Mouse (Mus musculus) layer of hippocampus, adult 9-11 months (tissue): ENCODE data around the gene Tlk1.
"Not testable (repeated sequence)": the region's sequence is repeated elsewhere in the genome, so short reads cannot be mapped to it uniquely, and the experiment has no call there.

Experiments
- DNase-seq: peaks from one replicate; pipeline ENCODE4 v3.0.0; 2022

Tlk1 gene

GRCm38 (mm10) chr2:70831709-70832350, 6.3 kb upstream of the Tlk1 start:
- DNase-seq, result no peak

GRCm38 (mm10) chr2:70830683-70831082, 5.2 kb upstream of the Tlk1 start:
- DNase-seq, result no peak

- DNase-seq, result no peak
These were observed 4.5 kb upstream of the Tlk1 start for GRCm38 (mm10) chr2:70829946-70830610.

- no peak for DNase-seq
These were observed 2.3 kb upstream of the Tlk1 start for GRCm38 (mm10) chr2:70827780-70828179.

GRCm38 (mm10) chr2:70826436-70827230, 1.1 kb upstream of the Tlk1 start:
- DNase-seq, result no peak

GRCm38 (mm10) chr2:70824838-70825370, 624 bp downstream of the Tlk1 start:
- DNase-seq, result peak; percentile 63

GRCm38 (mm10) chr2:70823926-70824800, 1.4 kb downstream of the Tlk1 start:
- DNase-seq, result no peak

- no peak for DNase-seq
These were observed 2.1 kb downstream of the Tlk1 start for GRCm38 (mm10) chr2:70823434-70823833.

- no peak for DNase-seq
These were observed 8.6 kb downstream of the Tlk1 start for GRCm38 (mm10) chr2:70816939-70817338.

- no peak for DNase-seq
These were observed 9.5 kb downstream of the Tlk1 start for GRCm38 (mm10) chr2:70816016-70816415.

GRCm38 (mm10) chr2:70813608-70814007, 11.9 kb downstream of the Tlk1 start:
- no peak for DNase-seq

- DNase-seq, result no peak
These were observed 14.1 kb downstream of the Tlk1 start for GRCm38 (mm10) chr2:70811476-70811875.

- DNase-seq, result no peak
These were observed 15.6 kb downstream of the Tlk1 start for GRCm38 (mm10) chr2:70809921-70810320.

- no peak for DNase-seq
These were observed 16.8 kb downstream of the Tlk1 start for GRCm38 (mm10) chr2:70808681-70809080.

- DNase-seq, result not testable (repeated sequence)
These were observed 17.9 kb downstream of the Tlk1 start for GRCm38 (mm10) chr2:70807678-70808077.

- no peak for DNase-seq
These were observed 19.5 kb downstream of the Tlk1 start for GRCm38 (mm10) chr2:70806020-70806419.

- not testable (repeated sequence) for DNase-seq
These were observed 21.8 kb downstream of the Tlk1 start for GRCm38 (mm10) chr2:70803696-70804095.

GRCm38 (mm10) chr2:70802658-70803057, 22.9 kb downstream of the Tlk1 start:
- no peak for DNase-seq

GRCm38 (mm10) chr2:70801543-70801942, 24.0 kb downstream of the Tlk1 start:
- no peak for DNase-seq

- no peak for DNase-seq
These were observed 25.1 kb downstream of the Tlk1 start for GRCm38 (mm10) chr2:70800396-70800795.

- no peak for DNase-seq
These were observed 32.3 kb downstream of the Tlk1 start for GRCm38 (mm10) chr2:70793276-70793675.

- no peak for DNase-seq
These were observed 35.3 kb downstream of the Tlk1 start for GRCm38 (mm10) chr2:70790246-70790645.

GRCm38 (mm10) chr2:70789331-70789730, 36.2 kb downstream of the Tlk1 start:
- DNase-seq, result no peak
